Mouse (Mus musculus): ENCODE data around the gene Sox5. TPM values are rescaled to one million over a fixed set of nuclear protein-coding genes. Genes with fewer than 3 reads are reported as not detected.

The Sox5 gene
- polyA plus RNA-seq, 1 experiment from 2014 or later: 29.7 TPM

DNA sequence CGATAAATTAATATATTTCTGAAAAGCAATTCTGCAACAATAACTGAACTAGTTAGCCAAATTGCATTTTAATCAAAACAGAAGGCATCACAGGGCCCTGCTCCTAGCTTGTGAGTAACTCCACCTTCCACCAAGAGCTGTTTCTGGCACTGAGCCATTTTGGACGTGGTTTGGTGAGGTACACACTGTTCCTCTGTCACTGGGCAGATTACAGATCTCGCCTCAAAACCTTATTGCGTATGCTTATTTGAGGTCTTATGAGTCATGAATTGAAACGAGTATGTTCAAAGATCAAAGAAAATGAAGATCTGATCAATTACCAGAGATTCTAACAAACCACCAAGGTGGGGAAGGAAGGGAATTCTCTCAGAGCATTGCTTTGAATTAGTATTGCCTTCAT lies 22.5 kb upstream of the Sox5 start:
- Histone ChIP-seq H3K27me3 (ENCODE audit: control insufficient read depth, insufficient read depth, low read length) (no peaks in the 10 kb centered on the region), H3K4me3 (replicated peaks; ENCODE audit: low read depth, low read length) (no peak overlapping the region), H3K27ac (replicated peaks; ENCODE audit: low read depth, low read length) (no peak overlapping the region), H3K4me1 (ENCODE audit: control insufficient read depth, insufficient read depth, low read length) (no peaks in the 10 kb centered on the region), H3K4me2 (ENCODE audit: low read length) (no peak overlapping the region), H3K9me3 (ENCODE audit: control insufficient read depth, low read length) (peaks cover 5% of the 10 kb centered on the region), H3K9ac (replicated peaks; ENCODE audit: low read length) (no peak overlapping the region), H3K36me3 (ENCODE audit: control insufficient read depth, insufficient read depth, low read length) (no peaks in the 10 kb centered on the region)
- ATAC-seq (ENCODE audit: low FRiP score, low TSS enrichment): no peak
- WGBS: 90% methylated on average over 5 of the region's 5 CpGs
- DNase-seq: no peak

DNA sequence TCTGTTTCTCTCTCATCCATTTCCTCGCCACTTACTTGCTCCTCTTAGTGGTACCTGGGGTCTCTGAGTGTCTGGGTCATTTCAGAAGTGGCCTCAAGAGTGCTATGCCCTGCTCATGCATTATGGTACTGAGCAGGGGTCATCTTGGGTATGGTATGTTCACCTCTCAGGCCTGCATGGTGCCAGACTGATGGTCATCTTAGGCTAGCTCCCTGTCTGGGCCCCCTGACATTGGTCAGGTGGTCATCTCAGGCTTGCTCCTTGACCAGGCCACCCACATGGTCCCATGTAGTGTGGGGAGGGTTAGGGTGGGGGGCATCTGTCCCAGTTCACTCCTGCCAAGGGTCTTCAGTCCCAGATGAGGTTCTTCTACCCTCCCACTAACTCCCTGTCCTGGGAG lies 21.3 kb upstream of the Sox5 start:
- DNase-seq (no peak), ATAC-seq (ENCODE audit: low FRiP score, low TSS enrichment) (no peak)
- H3K4me1 ChIP-seq (ENCODE audit: control insufficient read depth, insufficient read depth, low read length): no peaks in the 10 kb centered on the region
- no peak overlapping the region for H3K4me2 ChIP-seq (ENCODE audit: low read length)
- WGBS: 89% methylated on average over 1 of the region's 1 CpGs
- peaks cover 5% of the 10 kb centered on the region for H3K9me3 ChIP-seq (ENCODE audit: control insufficient read depth, low read length)
- no peak overlapping the region for H3K9ac ChIP-seq (replicated peaks; ENCODE audit: low read length)
- H3K36me3 ChIP-seq (ENCODE audit: control insufficient read depth, insufficient read depth, low read length): no peaks in the 10 kb centered on the region
- H3K27me3 ChIP-seq (ENCODE audit: control insufficient read depth, insufficient read depth, low read length): no peaks in the 10 kb centered on the region
- H3K4me3 ChIP-seq (replicated peaks; ENCODE audit: low read depth, low read length): no peak overlapping the region
- H3K27ac ChIP-seq (replicated peaks; ENCODE audit: low read depth, low read length): no peak overlapping the region

DNA sequence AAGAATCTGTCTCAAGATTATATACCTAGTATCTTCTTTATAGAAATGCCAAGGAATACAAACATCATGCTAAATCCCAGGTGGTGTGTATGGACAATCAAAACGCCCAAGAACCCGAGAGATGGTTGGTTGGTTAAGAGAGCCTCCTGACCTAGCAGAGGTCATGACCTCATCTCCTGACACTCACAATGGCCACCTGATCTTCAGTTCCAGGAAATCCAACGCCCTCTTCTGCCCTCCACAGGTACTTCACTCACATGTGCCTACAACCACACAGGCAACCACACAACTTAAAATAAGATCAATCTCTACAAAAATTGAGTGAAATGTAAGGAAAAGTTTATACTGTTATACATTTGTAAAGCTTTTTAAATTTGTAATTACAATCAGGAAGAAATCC lies 12.6 kb upstream of the Sox5 start:
- ATAC-seq (ENCODE audit: low FRiP score, low TSS enrichment) (no peak), DNase-seq (no peak)
- Histone ChIP-seq H3K9ac (replicated peaks; ENCODE audit: low read length) (no peak overlapping the region), H3K27me3 (ENCODE audit: control insufficient read depth, insufficient read depth, low read length) (no peaks in the 10 kb centered on the region), H3K27ac (replicated peaks; ENCODE audit: low read depth, low read length) (no peak overlapping the region), H3K4me1 (ENCODE audit: control insufficient read depth, insufficient read depth, low read length) (no peaks in the 10 kb centered on the region), H3K4me2 (ENCODE audit: low read length) (no peak overlapping the region), H3K36me3 (ENCODE audit: control insufficient read depth, insufficient read depth, low read length) (no peaks in the 10 kb centered on the region), H3K9me3 (ENCODE audit: control insufficient read depth, low read length) (no peaks in the 10 kb centered on the region), H3K4me3 (replicated peaks; ENCODE audit: low read depth, low read length) (no peak overlapping the region)
- 84% methylated on average over 3 of the region's 3 CpGs for WGBS

DNA sequence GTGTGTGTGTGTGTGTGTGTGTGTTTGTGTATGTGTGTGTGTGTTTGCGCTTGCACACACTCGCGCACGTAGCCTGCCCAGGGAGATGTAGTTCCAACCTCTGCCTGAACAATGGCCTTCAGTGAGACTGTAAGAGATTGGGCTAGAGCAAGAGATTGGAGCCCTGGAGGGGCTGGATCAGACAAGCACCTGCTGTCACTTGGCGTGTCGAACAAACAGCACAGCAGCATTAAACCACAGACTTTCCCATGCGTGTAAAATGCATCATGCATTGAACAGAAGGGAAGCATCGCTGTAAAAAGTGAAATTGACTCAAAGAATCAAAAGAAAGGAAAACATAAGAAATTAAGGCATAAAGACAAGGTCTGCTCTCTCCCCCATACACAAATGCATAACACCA lies 11.1 kb upstream of the Sox5 start:
- Histone ChIP-seq H3K27ac (replicated peaks; ENCODE audit: low read depth, low read length) (0 out of 2 replicates have a peak overlapping the region, but pooled peaks have one; percentile 8), H3K9ac (replicated peaks; ENCODE audit: low read length) (no peak overlapping the region), H3K27me3 (ENCODE audit: control insufficient read depth, insufficient read depth, low read length) (no peaks in the 10 kb centered on the region), H3K9me3 (ENCODE audit: control insufficient read depth, low read length) (no peaks in the 10 kb centered on the region), H3K4me2 (ENCODE audit: low read length) (no peak overlapping the region), H3K4me1 (ENCODE audit: control insufficient read depth, insufficient read depth, low read length) (no peaks in the 10 kb centered on the region), H3K36me3 (ENCODE audit: control insufficient read depth, insufficient read depth, low read length) (no peaks in the 10 kb centered on the region), H3K4me3 (replicated peaks; ENCODE audit: low read depth, low read length) (no peak overlapping the region)
- no peak for ATAC-seq (ENCODE audit: low FRiP score, low TSS enrichment)
- 78% methylated on average over 8 of the region's 8 CpGs for WGBS
- no peak for DNase-seq

DNA sequence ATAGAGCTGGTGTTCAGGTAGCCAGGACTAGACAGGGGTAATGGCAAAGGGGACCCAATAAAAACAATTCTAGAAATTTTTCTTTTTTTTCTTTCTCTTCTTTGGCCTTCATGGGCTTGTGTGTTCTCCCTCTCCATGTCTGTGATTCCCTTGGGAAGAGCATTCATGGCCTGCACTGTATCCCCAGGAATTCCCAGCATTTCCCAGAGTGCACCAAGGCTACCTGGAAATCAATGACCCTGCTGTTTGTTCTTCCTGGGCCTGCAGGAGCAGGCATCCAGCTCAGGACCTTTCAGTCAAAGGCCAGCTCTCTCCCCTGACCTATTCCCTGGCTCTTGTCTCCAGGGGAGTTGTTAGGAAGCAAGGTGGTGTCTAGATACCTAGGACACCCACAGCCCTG lies 1.5 kb upstream of the Sox5 start:
- no peak overlapping the region for H3K27ac ChIP-seq (replicated peaks; ENCODE audit: low read depth, low read length)
- H3K4me3 ChIP-seq (replicated peaks; ENCODE audit: low read depth, low read length): peak overlapping the region; percentile 81; the same call in 1 of the 2 replicates
- DNase-seq: no peak
- H3K4me1 ChIP-seq (ENCODE audit: control insufficient read depth, insufficient read depth, low read length): no peaks in the 10 kb centered on the region
- H3K4me2 ChIP-seq (ENCODE audit: low read length): peak overlapping the region; percentile 90
- no peak for ATAC-seq (ENCODE audit: low FRiP score, low TSS enrichment)
- H3K36me3 ChIP-seq (ENCODE audit: control insufficient read depth, insufficient read depth, low read length): no peaks in the 10 kb centered on the region
- H3K9me3 ChIP-seq (ENCODE audit: control insufficient read depth, low read length): no peaks in the 10 kb centered on the region
- H3K9ac ChIP-seq (replicated peaks; ENCODE audit: low read length): peak overlapping the region; percentile 82; the same call in 1 of the 2 replicates
- peaks cover 5% of the 10 kb centered on the region; the same call in 1 of the 2 replicates for H3K27me3 ChIP-seq (ENCODE audit: control insufficient read depth, insufficient read depth, low read length)

DNA sequence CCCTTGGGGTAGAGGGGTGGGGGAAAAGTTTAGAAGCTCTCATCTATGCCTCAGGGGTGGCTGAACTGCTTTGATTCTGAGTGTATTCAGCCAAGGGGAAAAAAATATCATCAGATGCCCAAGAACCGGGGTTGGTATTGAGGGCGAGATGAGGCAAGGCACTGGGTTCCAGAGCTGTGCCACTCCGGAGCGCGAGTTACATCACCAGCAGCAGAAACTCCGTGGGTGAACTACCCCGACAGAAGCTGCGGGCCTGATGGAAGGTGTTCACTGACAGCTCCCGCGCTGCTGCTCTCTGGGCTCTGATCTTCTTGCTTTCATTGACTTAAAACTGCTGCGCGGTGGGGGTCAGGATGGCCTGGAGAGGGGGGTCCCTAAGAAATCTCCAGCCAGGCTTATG lies 1.1 kb upstream of the Sox5 start:
- H3K9me3 ChIP-seq (ENCODE audit: control insufficient read depth, low read length): no peaks in the 10 kb centered on the region
- peaks cover 5% of the 10 kb centered on the region; the same call in 1 of the 2 replicates for H3K27me3 ChIP-seq (ENCODE audit: control insufficient read depth, insufficient read depth, low read length)
- peak; percentile 49 for DNase-seq
- no peak overlapping the region for H3K27ac ChIP-seq (replicated peaks; ENCODE audit: low read depth, low read length)
- H3K4me2 ChIP-seq (ENCODE audit: low read length): peak overlapping the region; percentile 90
- H3K9ac ChIP-seq (replicated peaks; ENCODE audit: low read length): peak overlapping the region; percentile 82
- no peaks in the 10 kb centered on the region for H3K36me3 ChIP-seq (ENCODE audit: control insufficient read depth, insufficient read depth, low read length)
- peak; percentile 32; the same call in 1 of the 2 replicates for ATAC-seq (ENCODE audit: low FRiP score, low TSS enrichment)
- H3K4me3 ChIP-seq (replicated peaks; ENCODE audit: low read depth, low read length): peak overlapping the region; percentile 81
- H3K4me1 ChIP-seq (ENCODE audit: control insufficient read depth, insufficient read depth, low read length): no peaks in the 10 kb centered on the region
- 6% methylated on average over 12 of the region's 12 CpGs for WGBS

DNA sequence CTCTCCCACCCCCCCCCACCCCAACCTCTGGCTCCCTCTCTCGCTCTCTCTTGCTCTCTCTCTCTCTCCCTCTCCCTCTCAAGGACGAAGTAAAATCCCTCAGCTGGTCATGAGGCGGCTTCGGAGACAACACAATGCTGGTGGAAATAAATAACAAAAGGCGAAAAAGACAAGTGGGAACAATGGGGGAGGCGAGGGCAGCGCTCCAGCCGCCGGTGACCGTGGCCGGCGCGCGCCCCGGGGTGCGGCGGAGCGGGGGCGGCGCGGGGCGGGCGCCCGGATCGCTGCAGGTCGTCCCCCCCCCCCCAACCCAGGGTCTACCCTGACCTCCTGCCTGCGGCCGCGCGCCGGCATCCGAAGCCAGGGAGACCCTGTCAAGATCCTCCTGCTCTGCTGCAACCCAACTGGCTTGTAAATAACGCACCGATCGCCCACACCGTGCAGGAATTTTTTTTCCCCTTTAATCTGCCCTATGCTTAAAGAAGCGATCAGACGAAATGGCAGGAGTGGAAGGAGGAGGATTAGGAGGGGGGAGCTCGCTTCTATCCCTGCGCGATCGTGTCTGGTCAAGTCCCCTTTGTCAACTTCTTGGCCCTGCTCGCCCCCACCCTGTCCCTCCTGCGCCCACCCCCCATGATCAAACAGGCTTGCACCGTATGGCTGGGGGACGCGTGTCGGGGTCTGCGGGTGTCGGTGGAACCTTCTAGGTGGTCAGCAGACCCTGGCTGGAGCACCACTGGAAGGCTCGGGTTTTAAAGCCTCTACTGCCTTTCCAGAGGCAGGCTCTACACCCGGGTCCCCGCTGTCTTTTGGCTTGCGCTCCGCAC lies 467 bp upstream of the Sox5 start:
- Histone ChIP-seq H3K36me3 (ENCODE audit: control insufficient read depth, insufficient read depth, low read length) (no peaks in the 10 kb centered on the region), H3K27ac (replicated peaks; ENCODE audit: low read depth, low read length) (peak overlapping the region; percentile 81), H3K4me2 (ENCODE audit: low read length) (peak overlapping the region; percentile 90), H3K9ac (replicated peaks; ENCODE audit: low read length) (peak overlapping the region; percentile 82), H3K27me3 (ENCODE audit: control insufficient read depth, insufficient read depth, low read length) (peaks cover 5% of the 10 kb centered on the region; the same call in 1 of the 2 replicates), H3K4me3 (replicated peaks; ENCODE audit: low read depth, low read length) (peak overlapping the region; percentile 81), H3K9me3 (ENCODE audit: control insufficient read depth, low read length) (no peaks in the 10 kb centered on the region), H3K4me1 (ENCODE audit: control insufficient read depth, insufficient read depth, low read length) (no peaks in the 10 kb centered on the region)
- peak; percentile 71 for DNase-seq
- under 1% methylated on average over 41 of the region's 55 CpGs for WGBS
- ATAC-seq (ENCODE audit: low FRiP score, low TSS enrichment): peak; percentile 72

DNA sequence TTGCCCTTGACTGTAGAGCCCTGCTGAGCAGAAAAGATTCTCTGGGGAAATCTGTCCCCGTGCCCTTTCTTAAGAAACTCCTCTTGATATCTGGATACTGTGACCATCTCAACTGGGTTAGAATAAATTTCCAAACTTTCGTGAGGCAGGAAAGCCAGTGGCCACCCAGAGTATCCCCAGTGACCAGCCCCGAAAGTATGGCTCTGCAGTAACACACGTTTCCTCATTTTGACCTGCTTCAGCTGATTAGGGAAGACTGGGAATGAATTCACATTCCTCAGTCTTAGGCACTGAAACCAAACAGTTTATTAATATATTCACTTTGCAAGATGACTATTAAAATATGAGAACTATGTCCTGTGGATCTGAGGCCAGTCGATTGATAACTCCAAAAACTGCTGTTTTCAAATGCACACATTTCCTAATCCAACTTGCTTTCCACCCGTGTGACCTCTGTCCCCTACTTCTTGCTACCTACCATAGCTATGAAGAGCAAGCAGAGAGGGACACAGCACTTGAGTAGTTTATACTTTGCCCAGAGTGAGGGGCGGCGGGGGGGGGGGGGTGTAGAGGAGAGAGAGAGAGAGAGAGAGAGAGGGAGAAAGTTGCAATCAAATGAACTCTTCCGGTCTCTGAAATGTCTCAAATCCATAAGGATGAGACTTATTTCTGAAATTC lies 1.0 kb downstream of the Sox5 start:
- no peak for DNase-seq
- 17% methylated on average over 9 of the region's 9 CpGs for WGBS
- ATAC-seq (ENCODE audit: low FRiP score, low TSS enrichment): no peak
- Histone ChIP-seq H3K4me2 (ENCODE audit: low read length) (peak overlapping the region; percentile 90), H3K9me3 (ENCODE audit: control insufficient read depth, low read length) (no peaks in the 10 kb centered on the region), H3K4me3 (replicated peaks; ENCODE audit: low read depth, low read length) (peak overlapping the region; percentile 81), H3K27ac (replicated peaks; ENCODE audit: low read depth, low read length) (no peak overlapping the region), H3K4me1 (ENCODE audit: control insufficient read depth, insufficient read depth, low read length) (no peaks in the 10 kb centered on the region), H3K27me3 (ENCODE audit: control insufficient read depth, insufficient read depth, low read length) (peaks cover 5% of the 10 kb centered on the region; the same call in 1 of the 2 replicates), H3K36me3 (ENCODE audit: control insufficient read depth, insufficient read depth, low read length) (no peaks in the 10 kb centered on the region), H3K9ac (replicated peaks; ENCODE audit: low read length) (peak overlapping the region; percentile 82; the same call in 1 of the 2 replicates)

Measured in midbrain, embryonic 14.5 days (tissue).